Mouse (Mus musculus) neural tube, embryonic 13.5 days (tissue): Measurements from ENCODE around the gene Neurl2. TPM values are rescaled to one million over a fixed set of nuclear protein-coding genes. Genes with fewer than 3 reads are reported as not detected.

Source experiments
- ATAC-seq: fragments of 200-750 bp; cut with Nextera tagmentation; 2 replicates; pipeline ENCODE4 v1.8.0; 2017; ENCODE audit warnings: low read depth, mild to moderate bottlenecking, moderate TSS enrichment, moderate library complexity
- H3K27ac ChIP-seq: fragments of 300-500 bp; sonication (generic); replicated peaks from 2 replicates; pipeline ENCODE4 v1.5.1; 2015; ENCODE audit warnings: moderate library complexity, mild to moderate bottlenecking, inconsistent platforms
- H3K27me3 ChIP-seq: fragments of 300-500 bp; sonication (generic); 2 replicates; pipeline ENCODE4 v1.6.1; 2015; ENCODE audit warnings: mild to moderate bottlenecking, inconsistent platforms
- H3K36me3 ChIP-seq: fragments of 300-500 bp; sonication (generic); 2 replicates; pipeline ENCODE4 v1.6.1; 2015; ENCODE audit warnings: mild to moderate bottlenecking, inconsistent platforms
- H3K4me1 ChIP-seq: fragments of 300-500 bp; sonication (generic); replicated peaks from 2 replicates; pipeline ENCODE4 v1.6.1; 2015; ENCODE audit warnings: inconsistent platforms
- H3K4me2 ChIP-seq: fragments of 300-500 bp; sonication (generic); 2 replicates; pipeline ENCODE4 v1.6.1; 2015; ENCODE audit warnings: inconsistent platforms, mild to moderate bottlenecking, moderate library complexity
- H3K4me3 ChIP-seq: fragments of 300-500 bp; sonication (generic); 2 replicates; pipeline ENCODE4 v1.5.1; 2015; ENCODE audit warnings: mild to moderate bottlenecking, inconsistent platforms
- H3K9ac ChIP-seq: fragments of 300-500 bp; sonication (generic); 2 replicates; pipeline ENCODE4 v1.6.1; 2015; ENCODE audit warnings: moderate library complexity, mild to moderate bottlenecking, inconsistent platforms
- H3K9me3 ChIP-seq: fragments of 300-500 bp; sonication (generic); 2 replicates; pipeline ENCODE4 v1.6.1; 2016; ENCODE audit warnings: inconsistent platforms
- WGBS: fragments of 180-500 bp; shearing (Covaris S2); methylation state at CpG from one replicate; pipeline ENCODE4 v1.1.7; 2015; 5-methylcytosine and 5-hydroxymethylcytosine counted together
- polyA plus RNA-seq: library from polyadenylated mRNA; unstranded; fragments of >200 nt; fragmentation: Nextera tagmentation; extraction: Ambion mirVana; gene quantifications from 2 replicates; pipeline ENCODE4 v1.2.1, GENCODE M21; 2015

Gene Neurl2
- polyA plus RNA-seq, 1 experiment from 2014 or later, result 4.9 TPM

- WGBS, result 86% methylated on average over 18 of the region's 18 CpGs
- H3K9ac ChIP-seq, result peak overlapping the region; percentile 22; the same call in 1 of the 2 replicates
- no peak overlapping the region for H3K4me3 ChIP-seq
- H3K27me3 ChIP-seq, result no peaks in the 10 kb centered on the region
- H3K4me2 ChIP-seq, result no peak overlapping the region
- H3K27ac ChIP-seq, result no peak overlapping the region
- H3K36me3 ChIP-seq, result peaks cover 69% of the 10 kb centered on the region
- H3K9me3 ChIP-seq, result no peaks in the 10 kb centered on the region
- no peak for ATAC-seq
- H3K4me1 ChIP-seq, result peaks cover 8% of the 10 kb centered on the region
Observed at GRCm38 (mm10) chr2:164791841-164792261, 41.4 kb downstream of the Neurl2 start.

GRCm38 (mm10) chr2:164790451-164790850, 42.8 kb downstream of the Neurl2 start:
- no peak for ATAC-seq
- Histone ChIP-seq H3K9ac (no peak overlapping the region), H3K9me3 (no peaks in the 10 kb centered on the region), H3K36me3 (peaks cover 55% of the 10 kb centered on the region), H3K4me2 (no peak overlapping the region), H3K4me3 (no peak overlapping the region), H3K27ac (no peak overlapping the region), H3K27me3 (no peaks in the 10 kb centered on the region), H3K4me1 (peaks cover 19% of the 10 kb centered on the region)
- 81% methylated on average over 4 of the region's 4 CpGs for WGBS

GRCm38 (mm10) chr2:164788411-164788810, 44.8 kb downstream of the Neurl2 start:
- Histone ChIP-seq H3K36me3 (peaks cover 38% of the 10 kb centered on the region), H3K4me2 (no peak overlapping the region), H3K9me3 (no peaks in the 10 kb centered on the region), H3K27ac (no peak overlapping the region), H3K4me3 (no peak overlapping the region), H3K27me3 (no peaks in the 10 kb centered on the region), H3K4me1 (peaks cover 28% of the 10 kb centered on the region), H3K9ac (no peak overlapping the region)
- ATAC-seq, result no peak
- WGBS, result 92% methylated on average over 4 of the region's 4 CpGs

GRCm38 (mm10) chr2:164787779-164788178, 45.5 kb downstream of the Neurl2 start:
- ATAC-seq, result no peak
- peaks cover 31% of the 10 kb centered on the region for H3K36me3 ChIP-seq
- H3K4me2 ChIP-seq, result 0 out of 2 replicates have a peak overlapping the region, but pooled peaks have one; percentile 91
- H3K27me3 ChIP-seq, result no peaks in the 10 kb centered on the region
- no peak overlapping the region for H3K9ac ChIP-seq
- peaks cover 28% of the 10 kb centered on the region for H3K4me1 ChIP-seq
- 83% methylated on average over 10 of the region's 10 CpGs for WGBS
- no peak overlapping the region for H3K4me3 ChIP-seq
- no peak overlapping the region for H3K27ac ChIP-seq
- no peaks in the 10 kb centered on the region for H3K9me3 ChIP-seq

- H3K27me3 ChIP-seq, result no peaks in the 10 kb centered on the region
- peak overlapping the region; percentile 45; the same call in 1 of the 2 replicates for H3K9ac ChIP-seq
- H3K9me3 ChIP-seq, result no peaks in the 10 kb centered on the region
- peak overlapping the region; percentile 67 for H3K4me3 ChIP-seq
- ATAC-seq, result no peak
- peaks cover 28% of the 10 kb centered on the region for H3K4me1 ChIP-seq
- no peak overlapping the region for H3K27ac ChIP-seq
- peaks cover 24% of the 10 kb centered on the region for H3K36me3 ChIP-seq
- WGBS, result 88% methylated on average over 3 of the region's 3 CpGs
- H3K4me2 ChIP-seq, result peak overlapping the region; percentile 91
Observed at GRCm38 (mm10) chr2:164787032-164787431, 46.2 kb downstream of the Neurl2 start.

- peak overlapping the region; percentile 70 for H3K27ac ChIP-seq
- peaks cover 28% of the 10 kb centered on the region for H3K4me1 ChIP-seq
- H3K27me3 ChIP-seq, result no peaks in the 10 kb centered on the region
- H3K36me3 ChIP-seq, result peaks cover 18% of the 10 kb centered on the region
- no peaks in the 10 kb centered on the region for H3K9me3 ChIP-seq
- peak overlapping the region; percentile 82 for H3K9ac ChIP-seq
- H3K4me2 ChIP-seq, result peak overlapping the region; percentile 91
- WGBS, result 8% methylated on average over 15 of the region's 15 CpGs
- peak; percentile 46; the same call in 1 of the 2 replicates for ATAC-seq
- H3K4me3 ChIP-seq, result peak overlapping the region; percentile 67
Observed at GRCm38 (mm10) chr2:164786388-164786885, 46.8 kb downstream of the Neurl2 start.

GRCm38 (mm10) chr2:164785481-164786387, 47.5 kb downstream of the Neurl2 start, which contains the start of gene Snx21:
Gene Snx21 (plus strand): TSS chr2:164785823.
- ATAC-seq, result peak; percentile 91
- Histone ChIP-seq H3K4me3 (peak within 1 kb of the TSS; percentile 67), H3K36me3 (peaks cover 12% of the 10 kb centered on the region), H3K27ac (peak within 1 kb of the TSS; percentile 70), H3K4me2 (peak within 1 kb of the TSS; percentile 91), H3K9me3 (no peaks in the 10 kb centered on the region), H3K4me1 (peaks cover 28% of the 10 kb centered on the region), H3K9ac (peak within 1 kb of the TSS; percentile 82), H3K27me3 (no peaks in the 10 kb centered on the region)
- WGBS, result under 1% methylated on average over 83 of the region's 89 CpGs

GRCm38 (mm10) chr2:164784869-164785420, 48.3 kb downstream of the Neurl2 start:
- Histone ChIP-seq H3K4me1 (peaks cover 28% of the 10 kb centered on the region), H3K4me3 (peak overlapping the region; percentile 67), H3K27me3 (no peaks in the 10 kb centered on the region), H3K9ac (peak overlapping the region; percentile 82), H3K9me3 (no peaks in the 10 kb centered on the region), H3K4me2 (peak overlapping the region; percentile 91), H3K36me3 (peaks cover 5% of the 10 kb centered on the region; the same call in 1 of the 2 replicates), H3K27ac (peak overlapping the region; percentile 70; the same call in 1 of the 2 replicates)
- WGBS, result 11% methylated on average over 7 of the region's 7 CpGs
- no peak for ATAC-seq

GRCm38 (mm10) chr2:164783926-164784581, 49.2 kb downstream of the Neurl2 start:
- H3K4me2 ChIP-seq, result no peak overlapping the region
- no peaks in the 10 kb centered on the region for H3K27me3 ChIP-seq
- no peak for ATAC-seq
- H3K4me3 ChIP-seq, result no peak overlapping the region
- H3K36me3 ChIP-seq, result no peaks in the 10 kb centered on the region
- H3K9me3 ChIP-seq, result no peaks in the 10 kb centered on the region
- H3K9ac ChIP-seq, result no peak overlapping the region
- WGBS, result 77% methylated on average over 7 of the region's 7 CpGs
- no peak overlapping the region for H3K27ac ChIP-seq
- peaks cover 28% of the 10 kb centered on the region for H3K4me1 ChIP-seq

- 77% methylated on average over 4 of the region's 4 CpGs for WGBS
- Histone ChIP-seq H3K9ac (no peak overlapping the region), H3K9me3 (no peaks in the 10 kb centered on the region), H3K36me3 (no peaks in the 10 kb centered on the region), H3K4me1 (peaks cover 20% of the 10 kb centered on the region), H3K4me2 (no peak overlapping the region), H3K4me3 (no peak overlapping the region), H3K27ac (no peak overlapping the region), H3K27me3 (no peaks in the 10 kb centered on the region)
- ATAC-seq, result no peak
Observed at GRCm38 (mm10) chr2:164781876-164782275, 51.4 kb downstream of the Neurl2 start.
